Mouse (Mus musculus) erythroid progenitor cell, adult 5-6 weeks (primary cell): ENCODE results near the gene Ankrd26. TPM values are rescaled to one million over a fixed set of nuclear protein-coding genes. Genes with fewer than 3 reads are reported as not detected.
"Not testable (repeated sequence)": the region's sequence is repeated elsewhere in the genome, so short reads cannot be mapped to it uniquely, and the experiment has no call there.

Experiments used
- ATAC-seq: replicated peaks from 2 replicates; pipeline ENCODE4 v1.8.0; 2016; ENCODE audit warnings: moderate number of reproducible peaks, mild to moderate bottlenecking, moderate TSS enrichment, inconsistent platforms; ENCODE audit not compliant: poor library complexity, low FRiP score, severe bottlenecking
- total RNA-seq, 2 experiments: library from RNA; stranded (forward) in 1 of 2; stranded (reverse) in 1 of 2; fragments of 150-400 nt in 1 of 2; fragments of 186-747, 209-891 nt in 1 of 2; gene quantifications; 2 replicates each; pipeline versions ENCODE4 v1.2.3 to v1.2.4; 2015 to 2017; ENCODE audit warnings: low replicate concordance in 2 of 2

The Ankrd26 gene
- 5.4 and 5.9 TPM in 2 replicates for total RNA-seq (2015; ENCODE audit: low replicate concordance)
- total RNA-seq (2017; ENCODE audit: low replicate concordance) = 7.5 and 20.5 TPM in 2 replicates

DNA sequence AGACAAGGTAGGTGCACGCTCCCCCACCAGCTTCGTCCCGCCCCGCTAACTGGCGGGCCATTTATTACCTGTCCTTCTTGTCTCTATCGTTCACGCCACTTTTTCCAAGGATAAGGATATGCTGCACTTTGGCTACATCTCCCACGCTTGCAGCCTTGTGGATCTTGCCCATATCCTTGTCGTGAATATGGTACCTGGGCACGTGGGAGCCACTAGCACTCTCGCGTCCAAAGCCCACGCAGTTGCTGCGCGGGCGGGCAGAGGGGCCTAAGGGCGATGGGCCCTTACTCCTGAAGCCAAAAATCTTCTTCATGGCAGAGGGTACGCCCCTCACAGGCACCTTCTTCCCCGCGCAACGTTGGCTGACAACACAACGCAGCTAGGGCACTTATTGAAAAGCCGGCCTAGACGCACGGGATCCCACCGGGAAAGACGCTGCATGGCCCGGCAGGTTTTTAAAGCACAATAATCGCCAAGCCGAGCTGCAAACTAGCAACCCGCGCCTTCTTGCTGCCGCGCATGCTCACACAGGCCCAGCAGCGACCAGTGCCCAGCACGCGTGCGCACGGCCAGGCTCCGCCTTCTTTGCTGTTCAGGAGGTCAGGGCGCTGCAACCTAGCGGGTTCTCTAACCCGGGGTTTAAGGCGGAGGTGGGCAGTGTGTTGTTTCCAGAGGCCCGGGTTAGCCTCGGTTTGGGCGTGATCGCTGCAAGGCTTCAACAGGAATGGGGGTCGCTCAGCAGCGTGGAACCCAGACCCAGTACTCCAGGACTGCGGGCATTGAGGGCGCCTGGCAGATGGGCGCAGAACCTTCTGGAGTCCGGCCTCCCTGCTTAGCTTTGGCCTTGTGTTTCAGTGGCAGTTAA is at the start of gene Ankrd26:
Gene Ankrd26, minus strand, starts transcription at position 482 of the 865 bp plus-strand sequence.
- ATAC-seq = peak; percentile 99

DNA sequence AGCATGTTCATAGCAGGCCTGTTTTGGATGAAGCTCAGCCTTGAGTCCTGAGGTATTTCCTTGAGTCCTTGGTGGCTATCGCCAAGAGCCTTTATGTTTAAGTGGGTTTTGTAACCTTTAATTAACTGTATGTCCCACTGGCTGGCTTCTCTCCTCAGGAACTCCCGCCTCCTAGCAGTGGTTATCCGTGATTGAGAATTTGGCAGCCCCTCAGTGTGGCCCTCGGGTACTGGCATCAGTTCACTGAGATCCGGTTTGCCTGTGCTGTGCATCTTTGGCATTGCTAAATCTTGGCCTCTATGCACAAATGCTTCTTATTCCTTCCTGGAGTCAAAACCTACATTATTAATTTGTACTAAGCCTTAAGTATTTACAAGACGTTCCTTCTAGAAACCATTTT is 46.9 kb upstream of the Ankrd26 start:
- no peak for ATAC-seq

DNA sequence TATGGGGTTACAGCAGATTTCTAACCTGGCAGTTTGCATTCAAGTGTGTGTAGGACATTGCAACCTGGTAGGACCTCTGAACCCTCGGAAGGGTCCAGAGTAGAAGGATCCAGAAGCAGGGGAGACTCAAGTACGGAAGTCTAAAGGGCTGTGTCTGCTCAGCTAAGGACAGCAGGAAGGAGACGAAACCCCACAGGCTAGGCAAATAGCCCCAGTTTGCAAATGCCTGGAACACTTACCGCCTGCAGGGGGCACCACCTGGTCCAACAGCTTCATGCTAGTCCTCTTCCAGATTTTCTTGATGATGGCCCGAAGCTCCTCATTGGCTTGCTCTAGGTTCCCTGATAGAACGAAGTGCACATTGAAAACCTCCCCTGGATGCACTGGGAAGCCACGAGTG is 43.9 kb upstream of the Ankrd26 start:
- ATAC-seq = no peak

DNA sequence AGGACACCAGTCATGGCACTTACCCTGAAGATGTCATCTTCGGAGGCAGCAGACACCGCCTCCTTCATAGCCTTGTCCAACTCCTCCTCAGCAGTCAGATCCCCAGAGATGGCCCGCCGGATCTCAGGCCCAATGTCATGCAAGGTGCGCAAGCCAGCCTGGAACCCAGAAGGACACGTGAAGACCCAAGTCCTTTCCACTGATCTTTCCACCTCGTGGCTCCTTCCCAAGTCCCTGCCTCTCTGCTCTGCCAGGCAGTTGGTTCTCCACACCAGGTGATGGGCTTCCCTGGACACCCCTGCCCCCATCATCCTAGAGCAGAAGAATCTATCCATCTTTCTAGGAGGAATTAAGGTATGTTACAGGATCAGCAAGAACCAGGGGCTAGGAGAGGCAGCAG is 41.8 kb upstream of the Ankrd26 start:
- ATAC-seq = no peak

DNA sequence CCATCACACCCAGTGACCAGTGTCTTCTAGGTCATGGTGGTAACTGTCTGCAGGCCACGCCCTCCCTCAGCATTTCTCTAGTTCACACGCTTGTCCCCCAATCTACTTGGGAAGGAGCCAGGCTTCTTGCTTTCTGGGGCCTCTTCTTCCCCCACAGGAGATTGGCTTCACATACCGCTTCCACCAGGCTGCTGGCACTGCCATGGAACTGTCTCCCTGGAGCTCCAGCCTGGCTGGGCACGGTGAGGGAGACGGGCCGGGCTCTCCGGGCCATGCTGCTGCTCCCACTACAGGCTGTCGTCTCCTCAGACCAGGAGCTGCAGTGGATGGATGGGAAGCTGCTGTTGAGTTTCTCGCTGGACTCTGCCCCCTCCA is 33.6 kb upstream of the Ankrd26 start:
- ATAC-seq = no peak

DNA sequence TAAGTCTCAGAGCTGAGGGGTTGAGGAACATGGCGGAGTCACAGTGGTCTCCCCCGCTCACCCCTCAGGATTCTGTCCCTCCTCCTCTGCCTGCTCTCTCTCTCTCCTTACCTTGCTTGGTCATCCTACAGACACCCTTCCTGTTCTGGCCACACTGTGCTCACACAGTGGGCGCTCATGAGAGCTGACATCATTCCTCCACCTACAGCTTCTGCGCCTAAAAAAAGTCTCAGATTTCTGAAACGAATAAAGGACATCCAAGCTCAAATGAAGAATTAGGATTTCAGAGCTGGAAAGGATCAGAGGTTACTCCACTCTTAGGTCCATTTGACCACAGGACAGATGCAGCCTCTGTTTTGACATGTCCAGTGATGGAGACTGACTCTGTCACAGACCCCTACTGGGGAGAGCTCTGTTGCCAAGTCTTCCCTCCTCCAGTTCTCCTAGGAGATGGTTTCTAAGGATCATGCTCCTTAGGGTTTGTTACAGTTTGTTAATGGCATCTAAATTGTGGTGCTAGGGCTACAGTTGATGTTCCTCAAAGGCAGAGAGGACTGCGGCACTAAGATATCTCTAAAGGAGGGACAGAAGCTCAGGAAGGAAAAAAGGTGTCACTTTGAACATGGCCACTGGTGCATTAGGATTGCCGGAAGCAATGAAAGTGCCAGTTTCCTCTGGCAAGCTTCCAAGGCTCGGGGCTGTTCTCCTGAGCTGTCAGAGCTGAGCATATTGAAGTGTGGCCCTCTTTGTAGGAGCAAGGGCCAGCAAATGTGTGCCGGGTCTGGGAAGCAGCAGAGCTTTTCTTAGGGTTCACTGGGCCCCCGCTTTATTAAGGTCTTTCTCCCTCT is 33.0 kb upstream of the Ankrd26 start:
- no peak for ATAC-seq

DNA sequence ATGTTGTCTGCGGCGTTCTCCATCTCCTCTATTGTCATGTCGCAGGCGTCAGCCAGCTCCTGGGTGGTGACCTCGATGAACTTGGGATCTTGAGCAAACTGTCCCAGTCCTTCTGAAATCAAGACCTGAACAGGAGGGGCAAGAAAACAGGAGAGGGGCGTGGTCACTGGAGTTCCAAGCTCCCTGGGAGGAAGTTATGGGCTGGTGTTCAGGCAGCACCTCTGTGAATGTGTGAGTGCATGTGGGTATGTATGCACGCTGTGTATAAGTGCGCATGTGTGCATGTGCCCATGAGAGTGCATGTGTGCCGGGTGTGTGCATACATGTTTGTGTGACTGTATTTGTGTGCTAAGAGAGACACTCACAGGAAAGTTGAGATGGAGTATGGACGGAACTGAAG is 32.0 kb upstream of the Ankrd26 start:
- ATAC-seq = no peak

DNA sequence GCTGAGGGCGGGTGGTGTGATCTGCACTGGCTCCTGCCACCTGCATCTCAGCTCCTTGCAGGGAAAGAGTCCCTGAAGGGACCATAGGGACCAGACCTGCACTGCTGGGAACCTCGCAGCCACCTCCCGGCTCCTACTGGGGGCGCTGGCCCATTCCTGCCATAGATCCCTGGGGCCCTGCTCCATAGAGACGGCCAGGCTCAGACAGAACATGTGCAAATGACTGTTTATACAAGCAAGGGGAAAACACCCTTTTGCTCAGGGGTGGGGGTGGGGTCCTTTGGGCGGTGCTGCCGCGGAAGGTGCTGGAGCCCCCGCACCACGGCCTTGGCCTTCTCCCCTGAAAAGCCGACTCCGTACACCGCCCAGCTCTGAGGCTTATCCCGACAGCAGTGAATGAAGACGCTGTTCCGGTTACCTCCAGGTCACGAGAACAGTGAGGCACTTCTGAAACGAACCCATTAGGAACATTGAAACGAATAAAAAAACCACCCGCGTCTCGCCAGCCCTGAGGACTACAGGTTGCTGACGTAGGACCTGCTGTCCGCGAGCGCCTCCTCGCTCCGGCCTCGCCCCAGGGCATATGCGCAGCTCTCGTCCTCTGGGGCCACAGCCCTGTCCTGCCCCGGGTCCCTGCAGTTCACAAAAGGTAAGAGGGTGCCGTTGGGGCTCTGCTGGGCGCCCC is 31.5 kb upstream of the Ankrd26 start:
- no peak for ATAC-seq

DNA sequence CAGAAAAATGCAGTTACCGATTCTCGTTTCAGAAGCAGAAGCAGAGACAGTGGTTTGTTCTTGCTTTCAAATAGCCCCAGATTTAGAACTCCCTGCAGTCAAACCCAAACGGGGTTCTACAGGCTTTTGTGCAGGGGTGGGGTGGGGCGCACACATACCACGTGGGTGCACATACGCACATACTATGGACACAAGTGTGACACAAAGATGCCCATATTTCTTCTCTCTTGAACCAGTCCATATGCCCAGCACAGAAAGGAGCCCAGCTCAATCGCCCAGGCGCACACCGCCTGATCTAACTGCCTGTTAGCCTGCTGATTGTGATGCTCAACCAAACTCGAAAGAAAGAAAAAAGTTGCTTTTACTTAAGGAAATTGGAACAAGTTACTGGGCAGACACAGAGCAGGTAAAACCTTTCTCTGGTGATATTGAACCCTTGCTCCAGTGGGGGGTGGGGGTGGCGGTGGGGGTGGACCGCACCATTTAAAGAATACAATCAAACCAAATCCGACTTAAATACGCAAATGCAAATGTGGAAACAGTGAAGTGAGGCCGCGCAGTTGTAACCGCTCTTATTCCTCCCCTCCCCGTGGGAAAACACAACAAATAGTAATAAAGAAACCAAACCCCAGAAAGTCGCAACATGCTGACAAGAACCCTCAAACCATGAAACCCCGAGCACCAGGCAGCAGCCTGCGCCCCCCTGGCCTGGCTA is 30.8 kb upstream of the Ankrd26 start:
- no peak for ATAC-seq

DNA sequence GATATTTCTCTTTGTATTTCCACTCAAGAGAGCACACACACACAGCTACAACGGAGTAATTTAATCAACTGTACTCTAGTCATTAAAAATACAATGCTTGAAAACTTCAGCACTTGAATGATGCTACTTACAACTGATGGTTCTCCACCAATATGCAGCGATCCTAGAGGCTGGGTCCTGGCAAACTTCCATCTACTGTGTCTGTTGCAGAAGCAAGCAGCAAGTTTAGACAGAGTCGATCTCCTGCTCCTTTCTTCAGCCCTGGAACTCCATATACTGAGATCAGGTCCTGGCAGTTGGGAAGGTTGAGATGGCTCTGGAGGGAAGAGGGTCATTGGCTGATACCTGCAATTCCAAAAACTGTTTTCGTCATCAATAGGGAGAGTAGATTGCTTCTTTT is 16.7 kb upstream of the Ankrd26 start:
- not testable (repeated sequence) for ATAC-seq

DNA sequence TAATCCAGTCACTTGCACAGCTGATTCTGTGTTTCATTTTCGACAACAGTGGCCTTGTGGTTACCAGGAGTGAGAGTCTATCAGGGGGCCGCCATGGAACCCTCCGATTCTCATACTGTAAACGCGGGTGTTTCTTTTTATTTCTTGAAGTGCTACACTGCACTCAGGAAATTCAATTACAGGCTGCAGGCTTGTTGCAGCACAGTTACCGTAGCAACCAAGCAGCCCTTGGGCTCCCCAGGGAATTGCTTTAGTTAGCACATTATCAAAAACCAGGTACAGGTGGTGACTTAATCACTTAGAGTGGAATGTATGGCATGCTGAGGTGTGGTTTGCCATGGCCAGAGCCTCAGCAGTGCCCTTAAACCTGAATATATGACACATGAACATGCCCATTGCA is 12.3 kb upstream of the Ankrd26 start:
- ATAC-seq = no peak

DNA sequence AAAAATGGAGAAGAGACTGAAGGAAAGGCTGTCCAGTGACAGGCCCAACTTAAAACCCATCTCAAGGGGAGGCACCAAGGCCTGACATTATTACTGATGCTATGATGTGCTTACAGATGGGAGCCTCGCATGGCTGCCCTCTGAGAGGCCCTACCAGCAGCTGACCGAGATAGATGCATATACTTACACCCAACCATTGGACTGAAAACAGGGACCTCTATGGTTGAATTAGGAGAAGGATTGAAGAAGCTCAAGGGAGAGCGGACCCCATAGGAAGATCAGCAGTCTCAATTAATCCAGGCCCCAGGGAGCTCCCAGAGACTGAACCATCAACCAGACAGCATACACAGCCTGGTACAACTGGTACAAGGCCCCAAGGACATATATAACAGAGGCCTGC is 5.8 kb upstream of the Ankrd26 start:
- no peak for ATAC-seq

DNA sequence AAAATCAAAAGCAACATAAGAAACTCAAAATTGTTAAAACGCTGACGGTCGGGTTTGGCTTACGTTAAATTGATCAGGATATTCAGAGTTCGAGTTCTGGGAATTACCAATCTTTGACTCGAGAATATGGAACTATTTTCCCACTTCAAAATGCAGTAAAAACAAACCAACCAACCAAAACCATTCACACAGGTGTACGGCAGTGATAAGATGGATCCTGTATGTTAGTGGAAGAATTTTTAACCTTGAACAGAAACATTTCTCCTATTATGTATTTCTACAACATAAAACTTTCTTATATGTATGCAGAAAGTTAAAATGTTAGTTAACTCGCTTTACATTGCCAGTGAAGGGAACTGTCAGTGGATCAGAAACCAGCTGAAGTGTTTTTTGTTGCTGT is 801 bp downstream of the Ankrd26 start:
- no peak for ATAC-seq

DNA sequence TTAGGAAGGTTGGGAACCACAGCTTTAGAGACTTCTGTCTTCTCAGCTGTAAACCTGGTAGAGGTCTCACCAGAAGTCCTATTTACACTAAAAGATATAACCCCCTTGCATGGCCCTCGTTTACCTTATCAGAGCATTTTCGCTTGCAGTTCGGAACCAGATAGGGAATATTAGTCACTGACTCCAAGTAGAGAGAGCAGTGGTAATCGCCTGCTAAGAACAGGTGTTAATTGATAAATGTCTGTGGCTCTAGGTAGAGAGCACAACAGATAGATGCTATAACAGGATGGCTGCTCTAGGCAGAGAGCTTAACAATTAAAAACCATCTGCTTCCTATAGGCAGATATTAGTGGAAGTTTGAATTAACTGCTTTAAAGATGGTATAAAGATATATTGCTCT is 23.4 kb downstream of the Ankrd26 start:
- no peak for ATAC-seq

DNA sequence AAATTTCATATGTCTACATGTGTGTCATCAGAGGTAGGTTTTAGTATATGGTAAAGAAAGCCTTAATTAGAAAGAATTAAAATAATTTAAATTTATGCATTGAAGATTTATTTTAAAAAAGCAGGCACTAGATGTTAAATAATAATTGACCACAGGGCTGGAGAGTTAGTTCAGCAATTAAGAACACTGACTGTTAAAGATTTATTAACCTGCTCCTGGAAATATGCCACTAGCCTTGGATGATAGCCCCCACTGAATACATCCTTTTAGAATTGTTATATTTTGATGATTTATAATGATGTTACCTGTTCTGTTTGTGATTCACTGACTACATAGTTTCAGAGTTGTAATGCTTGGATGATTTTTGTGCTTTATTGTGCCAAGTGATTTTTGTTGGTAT is 24.8 kb downstream of the Ankrd26 start:
- not testable (repeated sequence) for ATAC-seq

DNA sequence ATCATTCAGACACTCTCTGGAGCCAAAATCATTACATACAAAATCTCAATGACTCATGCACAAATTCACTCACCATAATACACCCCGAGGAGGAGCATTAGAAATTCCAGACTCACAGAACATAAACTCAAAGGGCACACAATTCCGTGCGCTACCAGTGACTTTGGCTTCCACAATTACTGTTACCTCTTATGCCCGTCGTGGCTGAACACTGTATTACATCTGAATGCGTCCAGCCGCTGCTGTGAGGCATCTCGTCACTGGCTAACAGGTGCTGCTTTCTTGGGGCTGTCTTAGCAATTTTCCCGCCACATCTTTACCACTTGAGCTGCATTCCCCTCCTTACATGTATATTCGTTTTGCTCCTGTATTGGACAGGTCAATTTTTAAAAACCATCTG is 26.7 kb downstream of the Ankrd26 start:
- no peak for ATAC-seq

DNA sequence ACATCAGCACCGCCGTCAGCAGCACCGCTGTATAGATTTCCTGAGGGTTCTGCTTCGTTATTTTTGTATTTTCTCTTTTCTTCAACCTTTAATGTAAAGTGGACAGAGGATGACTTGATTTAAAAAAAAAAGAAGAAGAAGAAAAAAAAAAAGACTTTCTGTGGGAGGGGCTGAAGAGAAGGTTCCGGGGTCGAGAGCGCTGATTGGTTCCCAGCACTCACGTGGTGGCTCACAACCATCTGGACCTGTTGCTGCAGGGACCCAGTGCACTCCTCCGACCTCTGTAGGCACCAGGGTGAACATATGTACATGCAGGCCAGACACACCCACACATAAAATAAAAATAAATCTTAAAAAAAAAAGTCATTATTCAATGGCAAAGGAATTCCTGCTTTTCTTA is 28.6 kb downstream of the Ankrd26 start:
- ATAC-seq = no peak

DNA sequence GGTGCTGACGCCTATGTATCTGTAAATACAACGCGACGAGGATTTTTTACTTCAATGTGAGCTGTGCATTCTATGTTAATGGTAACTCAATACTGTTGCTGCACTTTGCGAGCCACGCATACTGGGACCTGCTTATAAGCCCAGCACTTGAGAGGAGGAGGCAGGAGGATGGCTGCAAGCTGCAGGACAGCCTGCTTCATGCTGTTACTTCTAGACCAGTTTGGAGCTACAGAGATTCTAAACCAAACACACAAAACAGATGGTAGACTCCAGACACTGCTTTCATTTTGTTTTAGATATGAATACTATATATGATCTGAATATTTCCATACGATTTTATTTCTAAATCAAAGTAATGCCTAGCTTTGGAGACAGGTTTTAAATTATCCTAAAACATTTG is 41.4 kb downstream of the Ankrd26 start:
- ATAC-seq = no peak

DNA sequence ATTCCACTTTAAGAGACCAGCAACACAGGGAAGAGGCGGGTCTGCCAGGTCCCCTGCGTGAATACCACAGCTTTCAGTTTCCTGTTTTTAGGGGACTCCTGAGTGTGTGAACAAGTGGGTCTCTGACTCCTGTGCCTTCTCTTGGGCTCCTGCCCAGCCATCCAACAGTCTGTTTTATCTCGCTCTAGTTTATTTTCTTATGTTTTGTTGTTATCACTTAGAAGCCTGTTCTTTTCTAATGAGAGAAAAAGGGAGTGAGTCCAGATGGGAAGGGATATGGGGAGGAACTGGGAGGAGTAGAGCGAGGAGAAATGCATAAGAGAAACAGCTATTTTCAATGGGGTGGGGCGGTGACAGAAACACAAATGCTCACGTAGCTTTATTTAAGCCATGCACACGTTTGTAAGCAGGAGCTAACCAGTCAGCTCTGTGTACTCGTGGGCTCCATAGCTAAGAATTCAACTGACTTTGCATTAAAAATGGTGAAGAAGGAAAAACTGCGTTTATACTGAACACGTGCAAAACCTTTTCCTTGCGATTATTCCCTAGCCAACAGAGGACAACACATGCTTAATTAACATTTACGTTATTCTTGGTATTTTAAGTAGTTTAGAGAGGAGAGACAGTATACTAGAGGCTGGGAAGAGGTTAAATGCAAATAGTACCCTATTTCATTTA is 48.6 kb downstream of the Ankrd26 start:
- ATAC-seq = no peak
